Mouse (Mus musculus) NIH3T3 (cell line): ENCODE measurements at regions not wholly inside any gene's neighbourhood (a gene's known extent, or its start where the extent isn't known, plus 50 kb on each side); places are given as distances from the start of the nearest gene placed in this dataset.

Experiments
- DNase-seq: peaks from one replicate; pipeline ENCODE4 v3.0.0-alpha.2; 2012; ENCODE audit warnings: low read depth

DNA sequence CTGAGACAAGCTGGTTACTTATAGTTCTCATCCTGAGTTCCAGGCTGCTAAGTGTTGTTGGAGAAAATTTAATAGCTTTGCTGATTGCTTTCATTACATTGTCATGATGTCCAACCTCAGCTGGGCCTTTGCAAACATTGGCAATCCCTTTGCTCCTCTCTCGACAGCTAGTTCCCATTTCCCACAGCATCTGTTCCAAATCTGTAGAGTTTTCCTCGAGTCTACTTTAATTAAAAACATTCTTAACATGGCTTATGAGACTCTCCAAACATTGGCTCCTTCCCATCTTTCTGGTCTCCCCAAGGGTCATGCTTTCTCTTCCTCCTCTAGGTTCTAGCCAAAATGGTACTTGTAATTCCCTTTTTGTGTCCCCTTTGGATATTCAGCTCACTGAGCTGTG is 672.6 kb upstream of the Gm8797 start:
- DNase-seq = peak; percentile 8

DNA sequence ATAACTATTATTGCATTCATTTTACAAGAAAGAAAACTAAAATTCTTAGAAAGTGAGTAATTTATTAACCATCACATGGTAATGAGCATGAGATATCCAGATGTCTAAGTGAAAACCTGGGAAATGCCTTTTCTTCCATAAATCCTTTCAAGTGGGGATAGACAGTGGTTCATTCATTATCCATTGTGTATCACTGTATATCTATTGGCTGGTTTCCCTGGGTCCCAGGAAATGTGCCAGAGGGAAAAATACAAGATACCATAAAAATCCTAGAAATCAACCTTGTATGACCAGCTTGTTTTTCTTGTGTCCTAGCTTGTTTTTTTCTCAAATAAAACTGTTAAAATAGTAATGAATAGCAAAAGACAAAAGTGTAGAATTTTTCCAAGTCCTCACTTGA is 663.9 kb upstream of the Gm8797 start:
- peak; percentile 65 for DNase-seq

DNA sequence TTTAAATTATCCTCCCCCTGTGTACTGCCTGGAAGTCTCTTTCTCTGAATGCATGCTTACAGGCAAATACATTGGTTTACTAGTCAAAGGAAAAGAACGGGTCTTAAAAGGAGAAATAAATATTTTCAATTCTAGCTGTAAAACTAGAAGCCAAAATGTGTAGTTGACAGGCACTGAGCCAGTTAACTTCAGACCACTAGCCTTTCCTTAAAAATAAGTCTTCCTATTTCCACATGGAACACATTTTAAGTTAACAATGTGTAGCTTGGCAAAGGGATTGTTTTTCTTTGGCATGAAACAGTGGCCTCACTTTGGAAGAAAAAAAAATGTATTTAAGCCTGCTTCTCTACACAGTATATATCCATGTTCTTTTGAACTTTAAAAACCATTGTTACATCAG is 661.7 kb upstream of the Gm8797 start:
- peak; percentile 80 for DNase-seq

DNA sequence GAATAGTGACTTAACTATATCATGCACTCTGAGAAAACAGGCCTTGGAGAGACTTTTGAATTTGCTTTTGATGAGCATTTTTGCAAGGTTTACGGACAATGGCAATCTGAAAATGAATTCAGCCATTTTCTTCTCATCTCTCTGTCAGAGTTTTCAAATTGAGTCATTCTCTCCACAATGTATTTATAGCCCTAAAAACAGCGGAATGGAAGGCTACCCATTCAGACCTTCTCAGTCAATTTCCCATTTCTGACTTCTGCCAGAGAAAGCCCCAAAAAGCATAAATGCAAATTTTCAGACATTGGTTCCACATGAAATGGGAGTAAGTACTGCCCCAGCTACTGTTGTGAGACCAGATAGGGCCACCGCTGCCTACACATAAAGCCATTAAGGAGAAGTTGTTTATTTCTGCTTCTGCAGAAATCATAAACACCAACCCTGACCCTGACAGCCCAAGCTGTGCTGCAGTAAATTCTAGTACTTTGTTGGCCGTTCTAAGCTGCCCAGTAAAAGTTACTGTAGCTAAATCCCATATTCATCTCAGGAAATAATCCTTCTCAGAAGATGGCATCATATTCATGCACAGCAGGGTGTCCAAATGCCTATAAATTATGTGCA is 661.1 kb upstream of the Gm8797 start:
- peak; percentile 11 for DNase-seq

DNA sequence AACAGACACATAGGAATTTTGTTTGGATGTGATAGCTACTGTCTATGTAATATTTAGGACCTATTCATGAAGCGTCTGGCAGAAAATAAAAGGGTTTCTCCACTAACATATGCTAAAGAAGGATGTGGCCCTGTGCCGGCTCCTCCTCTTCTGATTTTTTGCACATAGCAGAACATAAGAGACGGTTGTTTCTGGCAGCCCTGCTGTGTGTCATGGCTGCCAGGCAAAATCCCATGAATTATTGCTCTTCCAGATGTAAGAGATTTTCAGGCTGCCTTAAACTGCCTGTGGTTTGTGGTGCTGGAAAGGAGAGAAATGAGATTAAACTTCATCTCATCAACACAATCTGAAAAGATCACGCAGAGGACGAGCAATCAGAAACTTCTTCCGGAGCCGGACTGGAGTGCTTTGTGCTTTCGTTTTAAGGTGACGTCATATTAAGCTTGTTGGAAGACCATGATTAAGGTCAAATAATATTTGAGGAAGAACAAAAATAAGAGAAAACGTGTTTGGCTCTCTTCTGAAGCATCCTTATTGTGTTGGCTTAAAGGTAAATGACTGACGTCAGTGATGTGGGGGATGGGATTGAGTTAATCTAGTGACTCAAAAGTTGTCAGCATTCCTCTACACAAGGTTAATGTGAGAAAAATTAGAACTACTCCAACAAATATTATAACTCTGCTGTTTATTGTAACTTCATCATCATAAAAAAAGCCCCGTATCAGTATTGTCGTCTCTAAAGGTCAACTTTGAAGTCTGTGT is 660.3 kb upstream of the Gm8797 start:
- DNase-seq = peak; percentile 74

DNA sequence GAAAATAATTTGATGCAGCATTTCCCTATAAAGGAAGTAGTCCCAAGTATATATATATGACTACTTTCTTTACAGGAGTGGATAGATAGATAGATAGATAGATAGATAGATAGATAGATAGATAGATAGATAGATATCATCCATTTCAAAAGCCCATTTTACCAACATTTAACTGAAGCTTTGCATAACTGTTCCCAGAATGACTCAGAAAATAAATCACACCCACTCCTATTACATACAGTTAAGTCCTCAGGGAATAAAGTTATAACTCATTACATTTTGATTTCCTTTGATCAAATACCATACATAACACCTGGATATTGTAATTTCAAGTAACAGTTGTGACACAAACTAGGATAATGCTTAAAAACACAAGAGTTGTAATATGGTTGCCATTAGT is 659.6 kb upstream of the Gm8797 start:
- no peak for DNase-seq
